Mouse (Mus musculus) olfactory bulb, adult 2 months (tissue): ENCODE results near the gene Ralgapa2. TPM values are rescaled to one million over a fixed set of nuclear protein-coding genes. Genes with fewer than 3 reads are reported as not detected.

ENCODE experiments used
- H3K27ac ChIP-seq: fragments of 200-500 bp; 2 replicates; pipeline ENCODE4 v1.5.1; 2012; ENCODE audit warnings: low read depth, low read length; ENCODE audit not compliant: insufficient read depth
- H3K4me1 ChIP-seq: fragments of 200-500 bp; 2 replicates; pipeline ENCODE4 v1.6.1; 2012; ENCODE audit warnings: low read length; ENCODE audit not compliant: control insufficient read depth, insufficient read depth
- H3K4me3 ChIP-seq: fragments of 200-500 bp; 2 replicates; pipeline ENCODE4 v1.5.1; 2012; ENCODE audit warnings: mild to moderate bottlenecking, low read depth, low read length, moderate library complexity; ENCODE audit not compliant: insufficient read depth
- CTCF ChIP-seq: fragments of 200-500 bp; IDR thresholded peaks from 2 replicates; pipeline ENCODE4 v1.5.1; 2012; ENCODE audit warnings: low read depth, mild to moderate bottlenecking, low read length, moderate library complexity; ENCODE audit not compliant: insufficient read depth
- POLR2A ChIP-seq: fragments of 200-500 bp; IDR thresholded peaks from 2 replicates; pipeline ENCODE4 v1.6.1; 2012; ENCODE audit warnings: mild to moderate bottlenecking, low read depth, low read length, moderate library complexity; ENCODE audit not compliant: insufficient read depth
- WGBS: fragments of 180-500 bp; shearing (Covaris S2); methylation state at CpG from one replicate; pipeline ENCODE4 v1.1.7; 2018; 5-methylcytosine and 5-hydroxymethylcytosine counted together
- polyA plus RNA-seq: library from polyadenylated mRNA; stranded (reverse); fragments of >200 nt; gene quantifications from 2 replicates; pipeline ENCODE4 v1.2.4, GENCODE M21; 2012; ENCODE audit warnings: low replicate concordance; ENCODE audit not compliant: missing spikeins, insufficient read depth, insufficient read length

The Ralgapa2 gene
- not detected in 2 replicates for polyA plus RNA-seq

DNA sequence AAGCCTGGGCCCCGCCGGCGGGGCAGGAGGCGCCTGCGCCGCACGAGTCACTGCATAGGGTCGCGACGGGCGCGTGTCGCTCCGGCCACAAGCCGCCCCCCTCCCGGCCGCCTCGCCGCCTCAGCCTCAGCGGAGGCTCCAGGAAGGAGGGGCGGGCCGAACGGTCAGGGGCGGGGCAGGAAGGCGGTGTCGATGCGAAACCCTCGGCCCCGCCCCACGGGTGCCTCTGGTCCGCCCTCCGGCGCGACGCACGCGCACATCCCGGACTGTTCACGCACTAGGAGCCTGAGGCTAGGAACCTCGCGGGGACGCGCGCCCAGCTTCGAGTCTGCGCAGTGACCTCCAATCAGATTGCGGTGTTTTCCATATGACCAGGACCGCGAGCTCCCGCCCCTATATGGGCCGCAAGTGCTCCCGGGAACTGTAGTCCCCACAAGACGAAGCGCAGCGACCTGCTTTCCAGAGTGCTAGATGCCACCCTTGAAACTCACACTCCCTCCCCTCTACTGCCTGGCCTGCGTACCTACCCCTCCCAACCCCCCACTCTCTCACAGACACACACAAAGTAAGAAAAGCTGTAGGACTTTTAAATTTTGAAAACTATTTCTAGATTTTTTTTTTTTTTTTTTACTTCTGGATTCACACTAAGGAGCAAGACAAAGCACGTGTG, at the start of gene Ralgapa2:
Ralgapa2 (minus strand) TSS at position 434 of the 670 bp plus-strand sequence.
- Histone ChIP-seq H3K4me1 (peaks cover 3% of the 10 kb centered on the region; the same call in 1 of the 2 replicates), H3K27ac (no peak within 1 kb of the TSS; the same call in 1 of the 2 replicates), H3K4me3 (peak within 1 kb of the TSS; percentile 85)
- TF ChIP-seq CTCF (no peak), POLR2A (peak; percentile 49)
- under 1% methylated on average over 54 of the region's 57 CpGs for WGBS

DNA sequence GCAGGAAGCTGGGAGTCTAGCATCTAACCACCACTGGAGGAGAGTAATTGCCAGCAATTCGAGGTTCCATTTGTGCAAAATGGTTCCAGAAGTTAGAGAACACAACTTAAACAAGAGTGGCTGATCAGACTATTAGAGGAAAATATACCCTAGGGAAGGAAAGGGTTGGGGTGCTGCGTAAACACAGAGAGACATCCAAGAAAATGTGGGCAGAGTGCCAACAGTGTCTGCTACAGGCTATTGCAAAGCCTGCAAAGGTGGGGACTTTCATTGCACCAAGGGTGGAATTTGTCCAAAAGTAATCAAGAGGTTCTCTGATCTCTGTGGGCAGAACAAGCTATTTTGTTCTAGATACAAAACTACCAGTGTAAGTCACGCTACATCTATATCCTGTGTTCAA, 49.4 kb upstream of the Ralgapa2 start:
- TF ChIP-seq POLR2A (no peak), CTCF (no peak)
- Histone ChIP-seq H3K4me3 (no peak overlapping the region), H3K27ac (no peak overlapping the region), H3K4me1 (no peaks in the 10 kb centered on the region)
- 47% methylated on average over 3 of the region's 3 CpGs for WGBS

DNA sequence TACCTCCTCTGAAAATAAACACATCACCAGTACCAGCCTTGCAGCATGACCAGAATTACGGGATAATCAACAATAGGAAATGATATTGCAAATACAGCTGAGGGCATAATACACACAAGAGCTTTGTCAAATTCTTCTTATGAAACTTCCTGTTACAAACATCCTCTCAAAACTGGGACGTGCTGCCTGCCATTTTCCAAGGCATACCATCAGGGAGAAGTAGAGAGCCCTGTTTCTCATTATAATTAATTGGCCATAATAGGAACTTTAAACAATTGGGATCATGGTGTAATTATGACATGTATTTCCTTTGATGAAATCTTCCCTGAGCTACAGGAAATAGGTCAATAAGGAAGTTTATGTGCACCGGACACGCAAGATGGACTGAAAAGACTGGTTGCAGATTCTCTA, 48.5 kb upstream of the Ralgapa2 start:
- Histone ChIP-seq H3K4me3 (no peak overlapping the region), H3K27ac (no peak overlapping the region), H3K4me1 (no peaks in the 10 kb centered on the region)
- 80% methylated on average over 4 of the region's 4 CpGs for WGBS
- TF ChIP-seq CTCF (no peak), POLR2A (no peak)

DNA sequence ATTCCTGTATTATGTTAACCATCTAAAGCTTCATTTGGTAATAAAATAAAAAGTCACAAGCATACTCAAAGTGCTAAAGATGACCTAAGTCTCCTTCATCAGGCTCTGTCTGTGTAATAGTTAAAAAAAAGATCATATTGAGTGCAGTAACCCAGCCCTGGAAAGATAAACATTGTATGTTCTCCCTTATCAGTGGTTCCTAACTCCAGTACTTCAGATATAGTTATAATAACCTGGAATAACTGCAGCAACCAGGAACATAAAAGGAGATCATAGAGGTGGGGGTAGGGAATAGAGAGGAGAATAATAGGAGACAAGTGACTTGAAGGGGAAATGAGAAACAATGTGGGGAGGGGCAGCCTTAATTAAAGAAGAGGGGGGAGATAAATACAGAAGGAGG, 44.0 kb upstream of the Ralgapa2 start:
- Histone ChIP-seq H3K4me3 (no peak overlapping the region), H3K27ac (no peak overlapping the region), H3K4me1 (no peaks in the 10 kb centered on the region)
- TF ChIP-seq POLR2A, result no peak
- TF ChIP-seq CTCF, result no peak

DNA sequence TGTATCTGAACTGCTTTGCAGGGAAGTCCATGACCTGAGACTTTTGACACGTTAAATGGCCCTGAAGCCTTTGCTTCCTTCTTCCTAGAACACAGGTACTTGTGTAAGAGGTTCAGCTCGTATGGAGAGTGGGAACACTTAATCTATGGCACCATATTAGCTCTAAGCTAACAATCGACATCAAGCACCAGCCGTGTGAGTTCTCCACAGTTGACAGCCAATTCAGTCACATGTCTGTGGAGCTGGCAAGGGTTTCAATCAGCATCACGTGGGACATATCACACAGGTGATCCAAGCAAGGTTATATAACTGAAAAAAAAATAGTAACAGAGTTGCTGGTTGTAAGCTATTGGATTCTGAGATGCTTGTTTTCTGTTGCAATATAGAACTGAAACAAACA, 43.2 kb upstream of the Ralgapa2 start:
- H3K4me3 ChIP-seq, result no peak overlapping the region
- 82% methylated on average over 5 of the region's 5 CpGs for WGBS
- TF ChIP-seq CTCF (no peak), POLR2A (no peak)

DNA sequence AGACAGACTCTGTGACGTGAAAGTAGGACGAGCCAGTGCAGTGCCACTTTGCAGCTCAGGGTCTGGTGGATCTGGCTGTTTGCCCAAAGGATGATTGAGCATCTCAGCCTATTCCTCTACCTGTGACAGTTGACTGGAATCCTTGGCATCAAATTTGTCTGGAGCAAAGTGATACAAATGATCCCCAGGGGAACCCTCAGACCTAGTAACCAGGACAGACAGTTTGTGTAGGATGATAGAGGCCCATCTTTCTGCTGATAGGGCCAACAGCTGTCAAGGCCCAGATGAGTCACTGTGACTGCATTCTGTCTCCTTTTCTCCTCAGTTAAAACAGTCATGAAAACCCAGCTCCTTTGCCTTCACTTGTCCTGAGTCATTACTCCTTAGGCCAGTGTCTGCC, 41.6 kb upstream of the Ralgapa2 start:
- H3K27ac ChIP-seq, result no peak overlapping the region
- no peak for TF ChIP-seq POLR2A
- TF ChIP-seq CTCF, result no peak
- WGBS, result 59% methylated on average over 2 of the region's 2 CpGs
- no peaks in the 10 kb centered on the region for H3K4me1 ChIP-seq
- H3K4me3 ChIP-seq, result no peak overlapping the region

More for the DNA sequence above, 43.2 kb upstream of the Ralgapa2 start:
- no peak overlapping the region for H3K27ac ChIP-seq
- H3K4me1 ChIP-seq, result no peaks in the 10 kb centered on the region

DNA sequence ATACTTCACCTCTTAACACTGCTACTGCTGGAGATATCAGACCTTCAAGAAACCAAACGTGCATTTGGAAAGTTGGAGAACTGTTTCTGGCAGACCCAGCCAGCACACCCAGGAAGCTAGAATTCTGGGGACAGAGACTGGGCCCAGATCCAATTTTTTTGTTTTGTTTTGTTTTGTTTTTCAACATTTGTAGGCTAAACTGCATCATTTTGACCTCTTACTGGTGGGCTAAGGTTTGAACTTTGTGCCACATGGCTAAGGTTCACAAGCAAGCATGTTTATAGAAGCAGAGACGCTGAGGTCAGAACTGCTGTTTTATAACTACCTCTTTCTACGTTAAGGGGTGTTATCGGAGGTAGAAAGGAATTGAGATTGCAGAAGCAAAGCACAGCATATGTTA, 39.7 kb upstream of the Ralgapa2 start:
- WGBS, result 71% methylated on average over 4 of the region's 4 CpGs
- Histone ChIP-seq H3K4me3 (no peak overlapping the region), H3K4me1 (no peaks in the 10 kb centered on the region), H3K27ac (no peak overlapping the region)
- TF ChIP-seq POLR2A (no peak), CTCF (no peak)

DNA sequence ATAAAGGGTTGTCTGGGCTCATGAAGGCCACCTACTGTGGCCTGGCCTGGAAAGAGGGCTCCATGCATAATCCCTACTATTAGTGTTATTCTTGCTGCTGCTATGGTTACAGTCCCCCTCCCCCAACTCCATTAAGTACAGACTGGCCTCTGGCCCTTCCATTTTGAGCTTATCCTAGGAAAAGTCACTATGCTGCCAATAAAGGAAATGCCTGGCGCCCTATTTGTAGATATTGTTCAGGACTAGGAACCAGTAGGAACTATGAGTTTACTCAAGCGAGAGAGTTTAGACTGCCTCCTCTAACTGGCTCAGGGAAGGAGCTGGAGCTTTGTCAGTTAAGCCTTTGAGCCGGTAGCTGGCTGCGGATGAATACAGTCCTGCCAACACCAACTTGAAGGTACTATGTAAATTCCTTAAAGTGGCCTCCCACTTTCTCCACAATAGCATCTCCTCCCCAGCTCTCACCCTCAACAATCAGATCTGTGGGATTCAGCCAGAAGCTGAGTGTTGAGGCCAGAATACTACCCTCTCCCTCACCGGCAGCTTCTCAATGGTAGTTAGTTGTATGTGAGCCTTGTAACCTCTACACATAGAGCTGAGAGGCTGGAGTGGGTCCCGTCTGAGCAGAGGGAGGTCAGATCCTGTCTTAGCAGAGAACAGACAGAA, 37.1 kb upstream of the Ralgapa2 start:
- Histone ChIP-seq H3K4me3 (no peak overlapping the region), H3K27ac (no peak overlapping the region), H3K4me1 (no peaks in the 10 kb centered on the region)
- no peak for TF ChIP-seq POLR2A
- TF ChIP-seq CTCF, result no peak
- WGBS, result 41% methylated on average over 6 of the region's 6 CpGs

DNA sequence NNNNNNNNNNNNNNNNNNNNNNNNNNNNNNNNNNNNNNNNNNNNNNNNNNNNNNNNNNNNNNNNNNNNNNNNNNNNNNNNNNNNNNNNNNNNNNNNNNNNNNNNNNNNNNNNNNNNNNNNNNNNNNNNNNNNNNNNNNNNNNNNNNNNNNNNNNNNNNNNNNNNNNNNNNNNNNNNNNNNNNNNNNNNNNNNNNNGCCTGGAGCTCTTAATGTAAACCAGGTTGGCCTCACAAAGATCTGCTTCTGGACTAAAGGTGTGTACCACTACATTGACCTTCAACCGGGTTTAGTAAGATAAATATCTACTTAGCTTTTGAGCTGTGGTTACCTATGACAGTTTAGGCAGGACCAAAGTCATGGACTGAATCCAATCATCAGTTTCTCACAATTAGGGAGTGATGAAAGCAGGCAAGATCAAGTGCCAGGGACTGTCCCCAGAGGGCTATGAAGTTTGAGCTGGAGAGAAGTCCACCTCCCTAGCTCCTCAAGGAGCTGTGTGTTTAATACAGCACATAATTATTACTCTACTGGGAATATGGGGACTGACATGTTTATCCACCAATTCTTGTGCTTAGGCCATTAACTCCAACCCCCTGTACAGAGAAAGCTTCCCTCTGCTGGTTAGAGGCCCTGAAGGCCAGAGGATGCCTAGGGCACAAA, 32.1 kb upstream of the Ralgapa2 start:
- H3K4me3 ChIP-seq, result no peak overlapping the region
- H3K27ac ChIP-seq, result no peak overlapping the region
- 73% methylated on average over 1 of the region's 1 CpGs for WGBS
- TF ChIP-seq POLR2A (no peak), CTCF (no peak)
- no peaks in the 10 kb centered on the region for H3K4me1 ChIP-seq
